Mouse (Mus musculus): ENCODE measurements around the gene Reck. TPM values are rescaled to one million over a fixed set of nuclear protein-coding genes. Genes with fewer than 3 reads are reported as not detected.
A peak's percentile ranks its signal among the peaks of the same experiment; 100 is the strongest.

The Reck gene
- polyA plus RNA-seq, 1 experiment from 2014 or later, result 29.5 TPM

GRCm38 (mm10) chr4:43982053-43982732 is 106.9 kb downstream of the Reck start:
- ATAC-seq (ENCODE audit: insufficient read depth), result peak; percentile 88
- H3K9me3 ChIP-seq (ENCODE audit: low read depth, low read length), result no peaks in the 10 kb centered on the region
- peak; percentile 97 for DNase-seq
- H3K4me2 ChIP-seq, result peak overlapping the region; percentile 71
- WGBS, result 1% methylated on average over 24 of the region's 24 CpGs
- H3K36me3 ChIP-seq (ENCODE audit: insufficient read depth), result no peaks in the 10 kb centered on the region
- peak; percentile 96 for TF ChIP-seq CTCF (IDR thresholded peaks at IDR 0.05; ENCODE audit: low read depth)
- H3K27me3 ChIP-seq (ENCODE audit: insufficient read depth, low read length), result no peaks in the 10 kb centered on the region
- H3K9ac ChIP-seq, result peak overlapping the region; percentile 49
- H3K4me3 ChIP-seq (ENCODE audit: low read depth, low read length), result peak overlapping the region; percentile 32
- peaks cover 9% of the 10 kb centered on the region; the same call in 1 of the 2 replicates for H3K4me1 ChIP-seq (ENCODE audit: insufficient read depth)
- H3K27ac ChIP-seq (ENCODE audit: low read depth), result no peak overlapping the region

GRCm38 (mm10) chr4:43983181-43983580 is 107.9 kb downstream of the Reck start, which contains the start of gene Ccin:
Ccin (plus strand) TSS chr4:43983483.
- no peak for TF ChIP-seq CTCF (IDR thresholded peaks at IDR 0.05; ENCODE audit: low read depth)
- Histone ChIP-seq H3K27ac (ENCODE audit: low read depth) (no peak within 1 kb of the TSS), H3K36me3 (ENCODE audit: insufficient read depth) (no peaks in the 10 kb centered on the region), H3K9me3 (ENCODE audit: low read depth, low read length) (no peaks in the 10 kb centered on the region), H3K4me1 (ENCODE audit: insufficient read depth) (peaks cover 9% of the 10 kb centered on the region; the same call in 1 of the 2 replicates), H3K4me2 (peak within 1 kb of the TSS; percentile 71), H3K27me3 (ENCODE audit: insufficient read depth, low read length) (no peaks in the 10 kb centered on the region), H3K9ac (peak within 1 kb of the TSS; percentile 49), H3K4me3 (ENCODE audit: low read depth, low read length) (peak within 1 kb of the TSS; percentile 32)
- DNase-seq (no peak), ATAC-seq (ENCODE audit: insufficient read depth) (no peak)
- 68% methylated on average over 11 of the region's 11 CpGs for WGBS

- no peaks in the 10 kb centered on the region for H3K36me3 ChIP-seq (ENCODE audit: insufficient read depth)
- WGBS, result 90% methylated on average over 22 of the region's 22 CpGs
- DNase-seq, result no peak
Observed at GRCm38 (mm10) chr4:43983756-43984155, 108.4 kb downstream of the Reck start.

DNA sequence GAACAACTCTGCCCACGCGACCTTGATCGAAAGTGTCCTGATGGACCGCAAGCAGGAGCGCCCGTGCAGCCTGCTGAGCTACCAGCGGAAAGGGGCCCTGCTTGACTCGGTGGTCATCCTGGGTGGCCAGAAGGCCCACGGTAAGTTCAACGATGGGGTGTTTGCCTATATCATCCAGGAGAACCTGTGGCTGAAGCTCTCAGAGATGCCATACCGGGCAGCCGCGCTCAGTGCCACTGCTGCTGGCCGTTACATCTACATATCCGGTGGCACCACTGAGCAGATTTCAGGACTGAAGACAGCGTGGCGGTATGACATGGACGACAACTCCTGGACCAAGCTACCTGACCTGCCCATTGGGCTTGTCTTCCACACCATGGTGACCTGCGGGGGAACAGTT is 109.0 kb downstream of the Reck start:
- TF ChIP-seq CTCF (IDR thresholded peaks at IDR 0.05; ENCODE audit: low read depth), result no peak
- WGBS, result 87% methylated on average over 19 of the region's 19 CpGs
- no peak for ATAC-seq (ENCODE audit: insufficient read depth)
- H3K9ac ChIP-seq, result no peak overlapping the region
- H3K9me3 ChIP-seq (ENCODE audit: low read depth, low read length), result no peaks in the 10 kb centered on the region
- H3K4me1 ChIP-seq (ENCODE audit: insufficient read depth), result no peaks in the 10 kb centered on the region
- no peak overlapping the region for H3K4me3 ChIP-seq (ENCODE audit: low read depth, low read length)
- DNase-seq, result no peak
- H3K27me3 ChIP-seq (ENCODE audit: insufficient read depth, low read length), result no peaks in the 10 kb centered on the region
- no peaks in the 10 kb centered on the region for H3K36me3 ChIP-seq (ENCODE audit: insufficient read depth)
- H3K4me2 ChIP-seq, result no peak overlapping the region
- no peak overlapping the region for H3K27ac ChIP-seq (ENCODE audit: low read depth)

More at GRCm38 (mm10) chr4:43983756-43984155, 108.4 kb downstream of the Reck start:
- Histone ChIP-seq H3K4me1 (ENCODE audit: insufficient read depth) (peaks cover 4% of the 10 kb centered on the region; the same call in 1 of the 2 replicates), H3K9ac (no peak overlapping the region), H3K27ac (ENCODE audit: low read depth) (no peak overlapping the region), H3K4me2 (no peak overlapping the region), H3K9me3 (ENCODE audit: low read depth, low read length) (no peaks in the 10 kb centered on the region), H3K27me3 (ENCODE audit: insufficient read depth, low read length) (no peaks in the 10 kb centered on the region), H3K4me3 (ENCODE audit: low read depth, low read length) (no peak overlapping the region)
- no peak for TF ChIP-seq CTCF (IDR thresholded peaks at IDR 0.05; ENCODE audit: low read depth)
- ATAC-seq (ENCODE audit: insufficient read depth), result no peak

DNA sequence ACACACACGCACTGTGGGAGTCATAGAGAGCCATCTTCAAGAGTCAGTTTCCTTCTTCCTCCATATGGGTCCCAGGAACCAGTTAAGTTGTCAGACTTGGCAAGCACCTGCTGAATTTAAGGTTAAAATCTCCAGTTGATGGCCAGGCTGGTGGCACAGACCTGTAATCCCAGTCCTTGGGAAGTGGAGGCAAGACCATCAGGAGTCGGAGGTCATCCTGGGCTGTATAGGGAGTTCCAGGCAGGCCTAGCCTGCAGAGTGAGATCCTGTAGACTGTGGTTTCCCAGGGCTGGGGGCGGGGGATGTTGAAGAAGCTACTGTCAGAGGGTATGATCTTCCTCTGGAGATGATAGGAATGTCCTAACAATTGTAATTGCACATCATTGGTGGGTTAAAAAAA is 113.6 kb downstream of the Reck start:
- H3K4me1 ChIP-seq (ENCODE audit: insufficient read depth), result no peaks in the 10 kb centered on the region
- no peak for TF ChIP-seq CTCF (IDR thresholded peaks at IDR 0.05; ENCODE audit: low read depth)
- no peak overlapping the region for H3K27ac ChIP-seq (ENCODE audit: low read depth)
- no peak for DNase-seq
- H3K9ac ChIP-seq, result no peak overlapping the region
- H3K4me2 ChIP-seq, result no peak overlapping the region
- 83% methylated on average over 3 of the region's 3 CpGs for WGBS
- H3K4me3 ChIP-seq (ENCODE audit: low read depth, low read length), result no peak overlapping the region
- ATAC-seq (ENCODE audit: insufficient read depth), result no peak
- H3K9me3 ChIP-seq (ENCODE audit: low read depth, low read length), result no peaks in the 10 kb centered on the region
- H3K27me3 ChIP-seq (ENCODE audit: insufficient read depth, low read length), result no peaks in the 10 kb centered on the region
- H3K36me3 ChIP-seq (ENCODE audit: insufficient read depth), result no peaks in the 10 kb centered on the region

- H3K27ac ChIP-seq (ENCODE audit: low read depth), result no peak overlapping the region
- H3K4me2 ChIP-seq, result no peak overlapping the region
- H3K4me3 ChIP-seq (ENCODE audit: low read depth, low read length), result no peak overlapping the region
- DNase-seq (no peak), ATAC-seq (ENCODE audit: insufficient read depth) (no peak)
- 89% methylated on average over 11 of the region's 11 CpGs for WGBS
- no peaks in the 10 kb centered on the region for H3K9me3 ChIP-seq (ENCODE audit: low read depth, low read length)
- no peak for TF ChIP-seq CTCF (IDR thresholded peaks at IDR 0.05; ENCODE audit: low read depth)
- H3K36me3 ChIP-seq (ENCODE audit: insufficient read depth), result no peaks in the 10 kb centered on the region
- no peak overlapping the region for H3K9ac ChIP-seq
- no peaks in the 10 kb centered on the region for H3K4me1 ChIP-seq (ENCODE audit: insufficient read depth)
- H3K27me3 ChIP-seq (ENCODE audit: insufficient read depth, low read length), result no peaks in the 10 kb centered on the region
Observed at GRCm38 (mm10) chr4:43993072-43993471, 117.7 kb downstream of the Reck start.

GRCm38 (mm10) chr4:43994342-43994741 is 119.0 kb downstream of the Reck start:
- DNase-seq (no peak), ATAC-seq (ENCODE audit: insufficient read depth) (no peak)
- no peaks in the 10 kb centered on the region for H3K36me3 ChIP-seq (ENCODE audit: insufficient read depth)
- H3K9me3 ChIP-seq (ENCODE audit: low read depth, low read length), result no peaks in the 10 kb centered on the region
- no peak for TF ChIP-seq CTCF (IDR thresholded peaks at IDR 0.05; ENCODE audit: low read depth)
- H3K9ac ChIP-seq, result no peak overlapping the region
- no peak overlapping the region for H3K4me2 ChIP-seq
- H3K27ac ChIP-seq (ENCODE audit: low read depth), result no peak overlapping the region
- no peak overlapping the region for H3K4me3 ChIP-seq (ENCODE audit: low read depth, low read length)
- no peaks in the 10 kb centered on the region for H3K27me3 ChIP-seq (ENCODE audit: insufficient read depth, low read length)
- WGBS, result 43% methylated on average over 2 of the region's 2 CpGs
- no peaks in the 10 kb centered on the region for H3K4me1 ChIP-seq (ENCODE audit: insufficient read depth)

Other genes starting within 250 kb of the Reck start
- 11.2 and 13.7 TPM in 2 replicates for gene Npr2, start 243.6 kb upstream of the Reck start, polyA plus RNA-seq (2014; fragmentation: Nextera tagmentation; extraction: Ambion mirVana)
- 0.68 and 1.6 TPM in 2 replicates for gene Spag8, start 221.9 kb upstream of the Reck start, polyA plus RNA-seq (2014; fragmentation: Nextera tagmentation; extraction: Ambion mirVana)
- gene Hint2, start 219.1 kb upstream of the Reck start, polyA plus RNA-seq (2014; fragmentation: Nextera tagmentation; extraction: Ambion mirVana), result 84.0 and 97.7 TPM in 2 replicates
- gene Tmem8b, start 206.6 kb upstream of the Reck start, polyA plus RNA-seq (2014; fragmentation: Nextera tagmentation; extraction: Ambion mirVana), result 2.8 and 3.5 TPM in 2 replicates
- 3.2 and 3.4 TPM in 2 replicates for gene Fam221b, start 206.4 kb upstream of the Reck start, polyA plus RNA-seq (2014; fragmentation: Nextera tagmentation; extraction: Ambion mirVana)
- gene Olfr70, start 174.7 kb upstream of the Reck start, polyA plus RNA-seq (2014; fragmentation: Nextera tagmentation; extraction: Ambion mirVana), result not detected in 2 replicates
- gene Olfr71, start 165.3 kb upstream of the Reck start, polyA plus RNA-seq (2014; fragmentation: Nextera tagmentation; extraction: Ambion mirVana), result not detected in 2 replicates
- 0.58 and 0.93 TPM in 2 replicates for gene Hrct1, start 148.3 kb upstream of the Reck start, polyA plus RNA-seq (2014; fragmentation: Nextera tagmentation; extraction: Ambion mirVana)
- gene Spaar, start 145.5 kb upstream of the Reck start, polyA plus RNA-seq (2014; fragmentation: Nextera tagmentation; extraction: Ambion mirVana), result 0.28 and 0.38 TPM in 2 replicates
- gene Olfr159, start 104.5 kb upstream of the Reck start, polyA plus RNA-seq (2014; fragmentation: Nextera tagmentation; extraction: Ambion mirVana), result not detected in 2 replicates
- gene Olfr156, start 51.6 kb upstream of the Reck start, polyA plus RNA-seq (2014; fragmentation: Nextera tagmentation; extraction: Ambion mirVana), result not detected in 2 replicates
- not detected in 2 replicates for gene Olfr157, start 35.3 kb upstream of the Reck start, polyA plus RNA-seq (2014; fragmentation: Nextera tagmentation; extraction: Ambion mirVana)
- not detected in 2 replicates for gene Olfr155, start 24.0 kb upstream of the Reck start, polyA plus RNA-seq (2014; fragmentation: Nextera tagmentation; extraction: Ambion mirVana)
- 77.4 and 82.8 TPM in 2 replicates for gene Glipr2, start 81.9 kb downstream of the Reck start, polyA plus RNA-seq (2014; fragmentation: Nextera tagmentation; extraction: Ambion mirVana)
- not detected in 2 replicates for gene Ccin, start 108.0 kb downstream of the Reck start, polyA plus RNA-seq (2014; fragmentation: Nextera tagmentation; extraction: Ambion mirVana)
- gene Clta, start 128.9 kb downstream of the Reck start, polyA plus RNA-seq (2014; fragmentation: Nextera tagmentation; extraction: Ambion mirVana), result 227 and 237 TPM in 2 replicates
- 37.3 and 38.5 TPM in 2 replicates for gene Gne, start 208.6 kb downstream of the Reck start, polyA plus RNA-seq (2014; fragmentation: Nextera tagmentation; extraction: Ambion mirVana)